Mouse (Mus musculus): Measurements from ENCODE around the gene Mta3. TPM values are rescaled to one million over a fixed set of nuclear protein-coding genes. Genes with fewer than 3 reads are reported as not detected.

Mta3 gene
- polyA plus RNA-seq, 1 experiment from 2014 or later: 32.6 TPM

- DNase-seq (ENCODE audit: low spot score): no peak
- Histone ChIP-seq H3K27ac (replicated peaks) (no peak overlapping the region), H3K27me3 (ENCODE audit: low read depth, poor library complexity, severe bottlenecking) (peaks cover 27% of the 10 kb centered on the region), H3K4me3 (no peak overlapping the region), H3K36me3 (no peaks in the 10 kb centered on the region), H3K9me3 (replicated peaks) (no peaks in the 10 kb centered on the region), H3K4me1 (peaks cover 19% of the 10 kb centered on the region)
- WGBS: 71% methylated on average over 7 of the region's 7 CpGs
Measured at GRCm38 (mm10) chr17:83865366-83865765, 159.4 kb downstream of the Mta3 start.

GRCm38 (mm10) chr17:83866582-83866981 lies 160.6 kb downstream of the Mta3 start:
- H3K27me3 ChIP-seq (ENCODE audit: low read depth, poor library complexity, severe bottlenecking): peaks cover 27% of the 10 kb centered on the region
- peaks cover 19% of the 10 kb centered on the region for H3K4me1 ChIP-seq
- H3K9me3 ChIP-seq (replicated peaks): no peaks in the 10 kb centered on the region
- H3K27ac ChIP-seq (replicated peaks): no peak overlapping the region
- no peak overlapping the region for H3K4me3 ChIP-seq
- DNase-seq (ENCODE audit: low spot score): peak; percentile 65
- no peaks in the 10 kb centered on the region for H3K36me3 ChIP-seq
- WGBS: 18% methylated on average over 10 of the region's 10 CpGs

GRCm38 (mm10) chr17:83870385-83870784 lies 164.4 kb downstream of the Mta3 start:
- 0 out of 2 replicates have a peak, but pooled peaks cover under 1% of the 10 kb centered on the region for H3K27me3 ChIP-seq (ENCODE audit: low read depth, poor library complexity, severe bottlenecking)
- H3K4me1 ChIP-seq: peaks cover 13% of the 10 kb centered on the region
- no peak overlapping the region for H3K4me3 ChIP-seq
- no peaks in the 10 kb centered on the region for H3K9me3 ChIP-seq (replicated peaks)
- H3K27ac ChIP-seq (replicated peaks): no peak overlapping the region
- 94% methylated on average over 4 of the region's 4 CpGs for WGBS
- H3K36me3 ChIP-seq: no peaks in the 10 kb centered on the region
- DNase-seq (ENCODE audit: low spot score): no peak

Other genes with a start within 250 kb of the Mta3 start
- 138 and 143 TPM in 2 replicates for gene Cox7a2l, start 188.8 kb upstream of the Mta3 start, polyA plus RNA-seq (2016; fragmentation: Nextera tagmentation; extraction: Ambion mirVana)
- gene Kcng3, start 74.3 kb upstream of the Mta3 start, polyA plus RNA-seq (2016; fragmentation: Nextera tagmentation; extraction: Ambion mirVana): not detected in 2 replicates
- gene Haao, start 141.8 kb downstream of the Mta3 start, polyA plus RNA-seq (2016; fragmentation: Nextera tagmentation; extraction: Ambion mirVana): 0.11 and 0.27 TPM in 2 replicates